Mouse (Mus musculus) layer of hippocampus, postnatal 25 days (tissue): ENCODE measurements at regions not wholly inside any gene's neighbourhood (a gene's known extent, or its start where the extent isn't known, plus 50 kb on each side); places are given as distances from the start of the nearest gene placed in this dataset.

ENCODE experiments used
- DNase-seq, 2 experiments: peaks; one replicate each; pipeline ENCODE4 v3.0.0; 2022; ENCODE audit warnings: mixed read lengths in 2 of 2, low spot score in 1 of 2; ENCODE audit errors: extremely low spot score in 1 of 2

GRCm38 (mm10) chr5:33516211-33516610 is 82.4 kb upstream of the Nkx1-1 start:
- no peak for DNase-seq

- no peak for DNase-seq
Measured at GRCm38 (mm10) chr5:33512253-33512884, 78.6 kb upstream of the Nkx1-1 start.

DNA sequence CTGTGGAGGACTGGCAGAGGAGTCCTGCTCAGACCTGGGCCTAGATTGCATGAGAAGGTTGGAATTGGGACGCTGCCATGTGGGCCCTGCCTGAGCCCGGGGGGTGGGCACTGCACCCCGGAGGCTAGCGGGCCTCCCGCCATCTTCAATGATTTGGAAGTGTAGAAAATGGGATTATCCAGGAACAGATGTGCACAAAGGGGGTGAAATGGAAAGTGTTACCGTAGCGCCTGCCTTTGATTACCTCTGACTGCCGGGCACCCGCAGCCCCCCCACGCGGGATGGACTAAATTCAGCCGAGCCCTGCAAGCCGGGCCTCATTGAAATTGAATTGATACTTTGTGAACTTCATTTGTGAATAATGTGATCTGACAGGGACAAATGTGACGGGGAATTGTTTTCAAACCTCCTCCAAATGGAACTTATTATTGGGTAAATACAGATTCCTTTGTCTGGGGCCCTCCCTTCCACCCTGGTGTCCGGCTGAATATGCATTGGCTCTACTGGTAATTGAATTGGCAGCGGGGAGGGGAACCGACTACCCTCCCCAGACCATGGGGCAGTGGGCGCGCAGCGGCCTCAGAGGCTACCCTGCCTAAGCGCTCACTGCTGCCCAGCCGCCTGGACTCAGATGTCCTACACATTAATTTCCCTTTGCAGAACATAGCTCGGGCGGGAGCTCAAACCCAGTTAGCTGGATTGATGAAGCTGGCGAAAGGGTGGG is 77.9 kb upstream of the Nkx1-1 start:
- DNase-seq = no peak

DNA sequence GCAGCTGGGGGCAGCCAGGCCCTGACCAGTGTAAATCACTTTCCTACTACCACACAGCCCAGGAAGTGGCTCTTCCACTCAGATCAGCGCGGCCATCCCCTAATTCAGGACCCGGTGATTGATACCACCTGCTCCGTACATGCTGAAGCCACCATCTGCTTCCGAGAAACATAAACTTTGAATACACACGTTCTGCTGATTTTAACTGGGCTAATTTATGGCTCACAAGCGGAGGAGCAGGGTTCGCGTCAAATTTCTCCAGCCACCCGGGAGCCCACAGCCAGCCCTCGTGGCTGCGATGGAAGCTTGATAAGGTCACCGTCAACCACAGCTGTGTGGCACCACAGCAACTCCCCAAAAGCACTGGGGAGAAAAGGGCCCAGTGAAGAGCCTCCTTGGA is 72.0 kb upstream of the Nkx1-1 start:
- no peak for DNase-seq

GRCm38 (mm10) chr5:33501735-33502495 is 68.1 kb upstream of the Nkx1-1 start:
- DNase-seq = no peak

- DNase-seq = no peak
Measured at GRCm38 (mm10) chr5:33501211-33501610, 67.4 kb upstream of the Nkx1-1 start.

DNA sequence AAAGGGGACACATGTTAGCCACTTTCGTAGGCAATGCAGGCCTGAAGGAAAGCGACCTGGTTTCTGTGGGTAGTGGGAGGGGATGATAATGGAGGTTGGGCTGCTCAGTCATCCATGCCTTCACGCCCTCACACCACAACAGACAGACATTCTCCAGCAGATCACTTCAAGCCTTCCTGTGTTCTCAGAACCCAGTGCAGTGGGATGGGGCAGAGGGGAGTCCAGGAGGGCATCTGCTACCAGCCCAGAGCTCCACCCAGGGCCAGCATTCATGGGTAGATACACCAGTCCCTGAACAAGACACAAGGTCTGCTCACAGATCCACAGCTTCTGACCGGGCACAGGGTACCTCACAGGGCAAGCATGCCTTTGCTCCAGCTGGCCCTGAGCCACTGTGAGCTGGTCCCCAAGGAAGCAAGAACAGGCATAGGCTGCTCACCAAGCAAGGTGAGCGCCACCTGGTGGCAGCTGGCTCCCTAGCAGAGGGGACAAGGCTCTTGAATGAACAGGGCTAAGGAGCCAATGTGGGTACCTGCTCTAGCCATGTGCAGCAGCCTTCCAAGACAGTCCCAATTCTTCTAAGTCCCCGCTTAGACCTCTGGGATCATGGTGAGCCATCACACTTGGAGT is 62.2 kb upstream of the Nkx1-1 start:
- peak; percentile 65 to 87 for DNase-seq

- DNase-seq = no peak
Measured at GRCm38 (mm10) chr5:33495276-33495675, 61.5 kb upstream of the Nkx1-1 start.

DNA sequence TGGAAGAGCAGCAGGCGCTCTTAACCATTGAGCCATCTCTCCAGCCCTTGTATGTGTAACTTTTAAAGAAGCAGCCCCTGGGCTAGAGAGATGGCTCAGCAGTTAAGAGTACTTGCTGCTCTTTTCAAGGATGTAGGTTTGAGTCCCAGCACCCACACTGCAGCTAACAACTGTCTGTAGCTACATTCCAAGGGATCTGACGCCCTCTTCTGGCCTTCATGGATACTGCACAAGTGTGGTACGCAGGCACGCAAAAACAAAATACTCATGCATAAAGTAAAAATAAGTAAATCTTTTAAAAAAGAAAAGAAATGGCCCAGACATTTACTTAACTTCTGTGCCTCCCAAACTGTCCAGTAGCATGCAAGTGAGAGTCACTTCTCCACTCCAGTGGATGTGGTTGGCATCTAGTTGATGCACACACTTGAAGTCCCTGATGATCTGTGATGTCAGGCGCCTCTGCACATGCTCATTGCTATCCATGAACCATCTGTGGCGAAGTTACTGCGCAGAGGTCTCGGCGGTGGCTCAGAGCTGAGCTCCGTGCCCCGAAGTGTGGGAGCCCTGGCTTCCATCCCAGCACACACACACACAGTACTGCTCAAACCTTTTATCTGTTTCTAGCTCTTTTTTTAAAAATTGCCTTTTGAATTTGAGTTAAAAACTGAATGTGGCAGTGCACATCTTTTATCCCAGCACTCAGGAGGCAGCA is 59.0 kb upstream of the Nkx1-1 start:
- DNase-seq = peak in 1 of 2 experiments; percentile 6

- DNase-seq = no peak
Measured at GRCm38 (mm10) chr5:33489286-33489685, 55.5 kb upstream of the Nkx1-1 start.

- no peak for DNase-seq
Measured at GRCm38 (mm10) chr5:33488152-33488561, 54.4 kb upstream of the Nkx1-1 start.

DNA sequence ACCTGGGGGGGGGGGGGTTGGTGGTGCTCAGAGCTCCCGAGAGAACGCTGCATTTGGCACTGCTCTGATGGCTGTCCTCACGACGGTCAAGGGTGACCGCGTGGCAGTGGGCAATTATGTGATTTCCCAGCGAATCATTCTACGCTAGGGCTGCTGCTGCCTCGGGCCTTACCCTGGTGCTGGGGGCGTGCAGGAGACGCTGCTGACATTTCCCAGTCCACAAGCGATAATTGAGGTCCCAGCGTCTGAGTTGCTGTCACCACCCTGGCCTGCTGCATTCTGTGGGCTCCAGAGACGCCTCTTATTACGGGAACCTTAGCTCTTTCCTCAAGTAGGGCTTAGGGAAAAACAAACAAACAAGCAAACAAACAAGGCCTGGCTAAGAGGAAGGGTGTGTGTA is 52.0 kb upstream of the Nkx1-1 start:
- no peak for DNase-seq
